Mouse (Mus musculus): Measurements from ENCODE around the gene Fbxo36. TPM values are rescaled to one million over a fixed set of nuclear protein-coding genes. Genes with fewer than 3 reads are reported as not detected.

Fbxo36 gene
- total RNA-seq, 2 experiments from 2014 or later = 1.4 to 2.0 TPM

DNA sequence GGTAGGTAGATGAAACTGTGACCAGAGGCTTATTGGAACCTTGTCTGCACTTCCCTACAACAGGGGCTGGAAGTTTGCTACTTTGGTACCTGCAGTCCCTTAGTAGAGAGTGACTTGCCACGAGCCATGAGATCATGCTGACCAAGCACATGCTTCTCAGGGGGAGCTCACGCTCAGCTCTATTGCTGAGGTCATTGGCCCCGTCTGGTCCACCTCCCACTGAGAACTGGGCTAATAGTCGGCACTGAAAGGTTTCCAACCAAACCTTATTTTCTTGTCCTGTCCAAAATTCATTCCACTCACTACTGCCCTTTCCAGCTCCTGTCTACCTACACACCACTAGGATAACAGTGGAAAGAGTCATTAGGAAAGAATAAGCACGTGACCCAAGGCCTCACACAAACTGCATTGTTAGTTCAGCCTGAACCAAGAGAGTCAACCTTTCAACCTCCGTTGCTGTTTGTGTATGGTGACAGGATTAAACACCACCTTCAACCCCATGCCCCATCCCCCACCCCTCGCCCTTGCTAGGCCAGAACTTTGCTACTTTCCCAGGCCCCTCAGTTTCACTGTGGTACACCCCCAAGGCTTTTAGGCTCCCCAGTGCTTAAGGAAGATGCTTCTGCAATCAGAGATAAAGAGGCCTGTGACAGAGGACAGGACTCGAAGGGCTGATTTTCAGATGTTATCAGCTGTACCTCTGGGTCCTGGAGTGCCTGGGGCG lies 12.0 kb downstream of the Fbxo36 start:
- no peak for DNase-seq (ENCODE audit: low spot score in 2 of 2)
- intact Hi-C loops (cut with DNase I) = no loop called here

DNA sequence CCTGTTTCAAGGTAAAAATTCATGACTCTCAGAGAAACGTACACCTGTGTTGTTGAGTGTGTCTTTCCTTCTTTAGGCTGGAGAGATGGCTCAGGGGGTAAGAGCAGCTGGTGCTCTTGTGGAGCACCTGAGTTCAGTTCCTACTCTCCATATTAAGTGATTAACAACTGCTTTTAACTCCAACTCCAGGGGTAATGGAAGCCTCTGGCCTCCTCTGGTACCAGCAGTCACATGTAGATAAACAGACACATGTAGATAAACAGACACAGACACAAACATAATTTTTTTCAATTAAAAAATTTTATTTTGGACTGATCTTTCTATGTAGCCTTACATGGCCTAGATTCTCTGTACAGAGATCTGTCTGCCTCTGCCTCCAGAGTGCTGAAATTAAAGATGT lies 14.1 kb downstream of the Fbxo36 start:
- no peak for DNase-seq (ENCODE audit: low spot score in 2 of 2)
- intact Hi-C loops (cut with DNase I) = no loop called here

DNA sequence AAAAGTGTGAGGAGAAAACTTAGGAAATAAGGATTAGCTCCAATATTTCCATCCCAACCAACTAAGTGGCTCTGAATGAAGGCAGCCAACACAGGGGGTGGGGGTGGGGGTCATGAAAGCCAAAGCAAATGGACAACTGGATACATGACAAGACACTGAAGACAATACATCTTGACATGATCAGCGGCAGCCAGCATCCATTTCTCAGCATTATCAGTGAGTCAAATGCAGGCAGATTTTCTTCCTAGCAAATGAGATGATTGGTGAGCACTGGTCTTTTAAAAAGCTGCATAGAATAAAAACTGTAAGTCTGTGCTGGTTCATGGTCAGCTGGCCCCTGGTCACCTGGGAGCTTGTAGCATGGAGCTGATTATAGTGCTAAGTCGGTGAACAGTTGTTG lies 15.3 kb downstream of the Fbxo36 start:
- intact Hi-C loops (cut with DNase I) = no loop called here
- DNase-seq (ENCODE audit: low spot score in 2 of 2) = no peak

DNA sequence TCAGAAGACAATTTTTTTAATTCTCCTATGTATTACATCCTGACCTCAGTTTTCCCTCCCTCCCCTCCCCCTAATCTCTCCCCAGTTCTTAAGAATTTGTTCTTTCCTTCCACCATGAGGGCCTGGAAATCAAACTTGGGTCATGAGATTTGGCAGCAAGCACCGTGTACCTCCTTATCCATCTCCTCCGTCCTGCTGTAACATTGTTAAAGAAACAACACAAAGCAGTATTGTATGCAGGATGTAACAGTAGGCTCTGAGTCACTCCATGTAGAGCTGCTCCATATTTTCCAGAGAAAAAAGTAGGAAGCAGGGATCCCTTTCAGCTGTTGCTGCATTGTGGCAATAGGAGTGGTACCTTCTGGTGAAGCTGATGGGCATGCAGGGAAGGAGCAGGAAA lies 16.1 kb downstream of the Fbxo36 start:
- DNase-seq (ENCODE audit: low spot score in 2 of 2) = no peak
- intact Hi-C loops (cut with DNase I) = no loop called here

DNA sequence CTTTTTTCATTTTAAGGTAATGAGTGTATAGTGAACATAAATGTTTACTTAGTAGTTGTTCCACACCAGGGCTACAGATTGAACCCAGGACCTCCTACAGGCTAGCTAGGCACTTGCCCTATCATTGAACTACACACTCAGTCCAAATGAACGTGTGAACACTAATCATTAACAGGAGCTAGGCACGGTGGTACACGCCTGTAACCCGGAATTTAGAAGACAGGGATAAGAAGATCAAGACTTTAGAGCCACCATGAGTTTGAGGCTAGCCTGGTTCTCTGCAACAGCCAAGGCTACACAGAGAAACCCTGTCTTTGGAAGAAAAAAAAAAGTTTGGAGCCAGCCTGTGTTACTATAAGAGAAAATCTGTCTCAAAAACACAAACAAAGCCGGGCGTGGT lies 20.0 kb downstream of the Fbxo36 start:
- no peak for DNase-seq (ENCODE audit: low spot score in 2 of 2)
- intact Hi-C loops (cut with DNase I) = no loop called here

DNA sequence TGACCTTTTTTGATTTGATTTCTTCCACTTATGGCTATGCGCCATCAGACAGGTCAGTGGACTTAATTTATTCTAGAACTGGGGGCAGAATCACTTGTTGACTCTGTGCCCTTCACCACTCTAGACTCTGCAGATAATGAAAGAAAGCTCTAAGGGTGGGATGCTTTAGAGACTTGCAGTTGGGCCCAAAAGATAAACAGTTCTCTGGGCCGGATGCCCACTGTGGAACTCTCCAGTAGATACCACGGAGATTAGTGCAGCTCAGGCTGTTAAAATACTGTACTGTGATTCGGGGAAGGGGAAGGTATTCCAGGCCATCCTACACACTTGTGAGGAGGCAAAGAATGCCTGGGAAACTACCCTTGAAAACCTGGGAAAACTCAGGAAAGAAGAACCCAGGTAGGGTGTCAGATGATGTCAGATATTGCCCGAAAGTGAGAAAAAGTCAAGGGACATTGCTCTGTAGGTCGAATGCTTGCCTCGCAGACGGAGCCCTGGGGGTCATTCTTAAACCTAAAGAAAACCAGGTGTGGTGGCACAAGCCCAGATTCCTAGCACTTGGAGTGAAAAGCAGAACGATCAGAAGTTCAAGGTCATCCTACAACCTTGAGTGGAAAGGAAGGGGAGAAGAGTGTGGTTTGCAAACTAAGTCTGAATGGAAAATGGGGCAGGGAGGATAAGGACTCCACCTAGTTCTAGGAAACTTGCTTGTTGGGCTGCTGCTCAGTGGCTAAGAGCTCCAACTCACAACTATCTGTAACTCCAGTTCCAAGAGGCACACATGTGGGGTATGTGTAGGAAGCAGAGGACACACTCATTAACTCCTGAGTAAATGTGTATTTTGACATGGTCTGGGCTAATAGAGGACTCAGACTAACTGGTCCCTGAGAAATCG lies 21.0 kb downstream of the Fbxo36 start:
- no peak for DNase-seq (ENCODE audit: low spot score in 2 of 2)
- intact Hi-C loops (cut with DNase I) = no loop called here

DNA sequence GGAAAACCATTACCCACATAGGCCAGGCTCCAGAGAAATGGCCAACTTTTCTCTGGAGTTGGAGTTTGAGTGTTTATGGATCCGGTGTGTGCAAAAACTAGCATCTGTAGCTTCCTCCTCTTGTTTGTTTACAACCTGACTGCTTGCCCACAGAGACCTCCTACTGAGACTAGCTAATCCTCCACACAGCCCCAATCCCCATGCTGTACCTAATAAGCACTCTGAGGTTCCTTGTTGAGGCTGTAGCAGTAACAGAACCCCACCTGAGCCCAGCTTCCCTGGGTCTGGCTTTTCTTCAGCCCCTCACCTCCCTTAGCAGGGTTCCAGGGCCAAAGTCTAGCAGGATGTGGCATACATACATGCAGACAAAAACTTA lies 21.6 kb downstream of the Fbxo36 start:
- intact Hi-C loops (cut with DNase I) = no loop called here
- no peak for DNase-seq (ENCODE audit: low spot score in 2 of 2)

DNA sequence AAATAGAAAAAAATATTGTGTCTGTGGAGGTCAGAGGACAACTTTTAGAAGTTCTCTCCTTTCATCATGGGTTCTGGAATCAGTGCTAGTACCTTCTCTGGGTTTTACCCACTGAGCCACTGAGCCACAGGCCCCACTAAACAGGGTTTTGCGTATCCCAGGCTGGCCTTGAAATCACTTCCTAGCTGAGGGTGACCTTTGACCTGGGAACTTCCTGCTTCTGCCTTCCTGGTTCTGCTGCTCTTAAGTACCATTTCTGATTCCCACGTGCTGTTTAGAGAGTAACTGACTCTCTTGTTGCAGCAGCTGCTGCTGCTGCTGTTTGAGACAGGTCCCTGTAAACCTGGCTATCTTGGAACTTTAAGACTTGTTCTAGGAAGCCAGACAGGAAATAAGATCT lies 25.0 kb downstream of the Fbxo36 start:
- DNase-seq (ENCODE audit: low spot score in 2 of 2) = no peak
- intact Hi-C loops (cut with DNase I) = no loop called here

DNA sequence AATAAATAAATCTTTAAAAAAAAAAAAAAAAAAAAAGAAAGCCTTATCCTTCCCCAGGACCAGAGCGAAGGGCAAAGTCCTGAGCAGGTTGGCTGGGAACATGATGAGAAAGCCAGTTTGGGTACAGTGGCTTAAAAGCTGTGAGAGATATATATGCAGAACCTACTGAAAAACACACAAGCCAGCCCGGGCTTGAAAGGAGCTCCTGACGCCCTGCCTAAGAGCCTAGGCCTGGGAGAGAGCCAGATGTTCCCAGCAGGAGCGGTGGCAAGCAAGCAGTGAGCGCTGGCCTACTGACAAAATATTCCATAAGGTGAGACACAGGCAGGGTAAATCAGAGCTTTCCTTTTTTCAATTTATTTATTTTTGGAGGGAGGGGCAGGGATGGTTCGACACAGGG lies 26.6 kb downstream of the Fbxo36 start:
- DNase-seq (ENCODE audit: low spot score in 2 of 2) = no peak
- intact Hi-C loops (cut with DNase I) = no loop called here

DNA sequence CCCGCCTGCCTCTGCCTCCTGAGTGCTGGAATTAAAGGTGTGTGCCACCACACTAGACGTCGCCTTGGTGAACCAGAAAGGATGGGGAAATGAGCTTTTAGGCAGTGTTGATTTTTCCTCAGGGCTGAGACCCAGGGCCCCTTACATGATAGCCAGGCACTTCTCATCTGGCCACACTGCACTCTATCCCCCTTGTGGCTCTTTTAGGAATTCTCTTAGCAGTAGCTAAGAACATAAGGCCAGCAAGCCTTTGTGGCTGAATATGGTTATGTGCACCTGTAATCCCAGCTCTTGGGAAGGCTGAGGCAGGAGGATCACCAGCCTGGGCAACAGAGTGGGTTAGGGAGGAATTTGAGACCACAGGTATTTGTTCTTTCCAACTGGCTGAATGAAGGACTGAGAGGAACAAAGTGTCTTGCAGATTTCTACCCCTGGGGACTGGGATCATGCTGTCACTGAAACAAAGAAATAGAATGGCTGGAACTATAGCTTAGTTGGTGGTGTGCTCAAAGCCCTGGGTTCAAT lies 27.1 kb downstream of the Fbxo36 start:
- DNase-seq (ENCODE audit: low spot score in 2 of 2) = no peak
- intact Hi-C loops (cut with DNase I) = no loop called here

DNA sequence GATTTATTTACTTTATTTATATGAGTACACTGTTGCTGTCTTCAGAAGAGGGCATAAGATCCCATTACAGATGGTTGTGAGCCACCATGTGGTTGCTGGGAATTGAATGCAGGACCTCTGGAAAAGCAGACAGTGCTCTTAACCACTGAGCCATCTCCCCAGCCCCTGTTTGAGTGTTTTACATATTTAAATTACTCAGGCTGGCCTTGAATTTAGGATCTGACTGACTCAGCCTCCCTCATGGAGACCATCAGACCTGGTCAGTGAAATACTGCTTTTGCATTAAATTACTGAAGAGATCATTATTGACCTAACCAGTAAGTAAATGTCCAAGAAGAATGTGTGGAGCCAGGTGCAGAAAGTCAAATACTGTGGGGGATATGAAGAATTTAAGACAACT lies 28.7 kb downstream of the Fbxo36 start:
- intact Hi-C loops (cut with DNase I) = no loop called here

DNA sequence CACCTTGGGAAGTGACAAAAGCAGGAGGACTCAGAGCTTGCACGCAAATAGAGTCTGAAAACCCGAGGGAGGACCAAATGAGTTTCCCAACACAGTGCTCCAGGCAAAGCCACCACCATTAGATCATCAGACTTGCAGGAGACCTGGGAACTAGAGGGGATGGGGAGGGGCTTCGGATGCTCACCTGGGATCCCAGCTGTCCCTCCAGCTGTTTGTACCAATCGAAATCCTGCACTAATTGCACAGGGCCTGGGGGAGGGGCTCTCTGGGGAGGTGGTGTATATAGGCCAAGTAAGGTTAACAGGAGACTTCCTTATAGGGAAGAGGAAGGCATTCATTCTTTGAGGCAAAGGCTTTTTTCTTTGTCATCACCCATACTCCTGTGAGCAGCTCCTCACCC lies 29.2 kb downstream of the Fbxo36 start:
- intact Hi-C loops (cut with DNase I) = no loop called here

More for the DNA sequence above, 28.7 kb downstream of the Fbxo36 start:
- DNase-seq (ENCODE audit: low spot score in 2 of 2) = no peak

DNA sequence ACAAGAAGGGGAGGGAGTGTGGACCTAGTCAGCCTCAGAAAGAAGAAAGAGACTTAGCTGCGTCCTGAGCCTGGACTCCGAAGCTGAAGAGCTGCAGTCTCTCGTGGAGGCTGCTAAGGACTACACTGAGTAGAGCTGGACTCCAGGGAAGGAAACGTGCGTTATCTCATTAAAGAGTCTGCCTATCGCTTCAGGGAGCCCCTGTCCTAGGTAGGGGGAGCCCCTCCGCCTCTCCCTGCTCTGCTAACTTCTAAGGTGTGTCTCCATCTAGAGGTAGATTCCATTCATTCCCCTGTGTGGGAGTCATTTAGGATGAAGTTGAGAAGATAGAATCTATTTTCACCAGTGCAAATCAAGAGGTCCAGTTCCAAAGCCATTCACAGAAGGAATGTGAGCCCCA lies 29.9 kb downstream of the Fbxo36 start:
- no peak for DNase-seq (ENCODE audit: low spot score in 2 of 2)
- intact Hi-C loops (cut with DNase I) = no loop called here

More for the DNA sequence above, 29.2 kb downstream of the Fbxo36 start:
- no peak for DNase-seq (ENCODE audit: low spot score in 2 of 2)

DNA sequence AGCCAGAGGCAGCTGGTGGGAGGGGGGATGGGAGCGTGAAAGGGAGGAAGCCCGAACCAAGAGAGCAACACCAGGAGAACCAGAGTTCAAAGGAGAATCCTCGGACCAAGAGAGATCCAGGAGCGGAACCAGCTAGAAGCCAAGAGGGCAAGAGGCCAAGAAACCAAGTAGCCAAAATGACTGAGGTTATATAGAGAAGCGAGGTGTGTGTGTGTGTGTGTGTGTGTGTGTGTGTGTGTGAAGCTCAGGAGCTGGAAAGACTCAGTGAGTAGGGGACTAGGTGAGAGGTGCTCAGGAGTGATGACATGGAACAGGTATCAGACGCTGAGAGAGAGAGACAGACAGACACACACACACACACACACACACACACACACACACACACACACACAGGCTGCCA lies 31.5 kb downstream of the Fbxo36 start:
- intact Hi-C loops (cut with DNase I) = no loop called here

DNA sequence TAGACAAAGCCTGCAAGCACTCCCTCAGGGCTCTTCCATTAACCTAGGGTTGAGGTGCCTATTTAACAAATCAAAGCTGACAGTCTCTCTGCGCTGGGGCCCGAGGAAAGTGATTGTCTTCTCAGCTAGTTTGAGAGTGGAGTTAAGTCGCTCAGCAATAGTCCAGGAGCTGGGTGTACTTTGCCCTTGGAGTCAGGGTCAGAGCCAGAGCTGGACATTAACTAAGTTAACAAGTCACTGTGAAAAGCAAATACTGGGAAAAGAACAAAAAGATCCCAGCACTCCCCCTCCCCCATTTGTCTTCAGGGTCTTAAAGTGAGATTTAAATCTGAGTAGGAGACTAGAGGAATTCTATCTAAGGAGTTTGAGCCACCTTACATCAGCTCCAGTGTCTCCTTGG lies 32.5 kb downstream of the Fbxo36 start:
- intact Hi-C loops (cut with DNase I) = no loop called here
- DNase-seq (ENCODE audit: low spot score in 2 of 2) = no peak

More for the DNA sequence above, 31.5 kb downstream of the Fbxo36 start:
- no peak for DNase-seq (ENCODE audit: low spot score in 2 of 2)

DNA sequence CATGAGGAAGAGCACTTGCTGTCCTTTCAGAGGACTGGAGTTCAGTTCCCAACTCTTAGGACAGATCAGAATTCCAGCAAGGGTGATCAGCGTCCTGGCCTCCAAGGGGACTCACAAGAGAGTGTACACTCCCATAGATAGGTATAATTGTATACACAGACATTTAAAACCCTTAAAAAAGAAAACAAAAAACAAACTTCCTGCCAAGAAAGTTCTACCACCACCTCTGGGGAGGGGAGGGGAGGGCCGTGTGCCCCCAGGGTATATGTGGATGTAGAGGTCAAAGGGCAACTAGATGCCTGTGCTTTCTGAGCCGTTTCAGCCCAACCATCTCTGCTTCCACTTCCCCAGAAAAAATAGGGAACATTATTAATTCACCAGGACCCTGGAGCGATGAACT lies 33.3 kb downstream of the Fbxo36 start:
- intact Hi-C loops (cut with DNase I) = no loop called here
- DNase-seq (ENCODE audit: low spot score in 2 of 2) = no peak

DNA sequence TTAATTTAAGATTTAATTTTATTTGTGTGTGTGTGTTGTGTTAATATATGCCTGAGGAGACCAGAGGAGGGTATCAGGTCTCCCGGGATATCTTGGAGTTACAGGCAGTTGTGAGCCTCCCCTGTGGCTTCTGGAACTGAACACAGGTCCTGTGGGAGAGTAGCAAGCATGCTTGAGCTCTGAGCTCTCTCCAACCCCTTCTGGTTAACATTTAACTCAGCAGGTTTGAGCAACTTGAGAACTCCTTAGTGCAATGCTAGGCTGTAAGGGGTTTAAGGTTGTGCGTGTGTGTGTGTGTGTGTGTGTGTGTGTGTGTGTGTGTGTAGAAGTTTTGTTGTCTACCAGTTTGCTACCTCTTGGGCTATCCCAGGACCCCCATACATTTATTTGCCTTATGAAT lies 37.9 kb downstream of the Fbxo36 start:
- no peak for DNase-seq (ENCODE audit: low spot score in 2 of 2)
- intact Hi-C loops (cut with DNase I) = no loop called here

DNA sequence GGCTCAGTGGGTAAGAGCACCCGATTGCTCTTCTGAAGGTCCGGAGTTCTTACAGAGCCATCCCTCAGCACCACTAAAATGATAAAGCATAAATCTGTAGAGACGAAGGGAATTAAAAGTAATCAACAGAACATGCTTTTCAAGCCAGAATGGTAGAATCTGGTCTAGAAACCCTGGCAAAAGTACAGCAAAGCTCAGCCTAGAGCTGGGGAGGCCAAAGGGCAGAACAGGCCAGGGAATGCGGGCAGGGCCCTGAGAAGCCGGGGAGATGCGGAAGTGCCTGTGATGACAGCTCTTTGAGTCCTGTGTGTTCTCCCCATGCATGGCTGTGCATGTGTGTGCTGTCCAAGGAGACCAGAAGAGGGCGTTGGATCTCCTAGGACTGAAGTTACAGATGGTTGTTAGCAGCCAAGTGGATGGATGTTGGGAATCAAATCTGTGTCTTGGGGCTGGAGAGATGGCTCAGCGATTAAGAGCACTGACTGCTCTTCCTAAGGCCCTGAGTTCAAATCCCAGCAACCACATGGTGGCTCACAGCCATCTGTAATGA lies 40.0 kb downstream of the Fbxo36 start:
- no peak for DNase-seq (ENCODE audit: low spot score in 2 of 2)
- intact Hi-C loops (cut with DNase I) = no loop called here

DNA sequence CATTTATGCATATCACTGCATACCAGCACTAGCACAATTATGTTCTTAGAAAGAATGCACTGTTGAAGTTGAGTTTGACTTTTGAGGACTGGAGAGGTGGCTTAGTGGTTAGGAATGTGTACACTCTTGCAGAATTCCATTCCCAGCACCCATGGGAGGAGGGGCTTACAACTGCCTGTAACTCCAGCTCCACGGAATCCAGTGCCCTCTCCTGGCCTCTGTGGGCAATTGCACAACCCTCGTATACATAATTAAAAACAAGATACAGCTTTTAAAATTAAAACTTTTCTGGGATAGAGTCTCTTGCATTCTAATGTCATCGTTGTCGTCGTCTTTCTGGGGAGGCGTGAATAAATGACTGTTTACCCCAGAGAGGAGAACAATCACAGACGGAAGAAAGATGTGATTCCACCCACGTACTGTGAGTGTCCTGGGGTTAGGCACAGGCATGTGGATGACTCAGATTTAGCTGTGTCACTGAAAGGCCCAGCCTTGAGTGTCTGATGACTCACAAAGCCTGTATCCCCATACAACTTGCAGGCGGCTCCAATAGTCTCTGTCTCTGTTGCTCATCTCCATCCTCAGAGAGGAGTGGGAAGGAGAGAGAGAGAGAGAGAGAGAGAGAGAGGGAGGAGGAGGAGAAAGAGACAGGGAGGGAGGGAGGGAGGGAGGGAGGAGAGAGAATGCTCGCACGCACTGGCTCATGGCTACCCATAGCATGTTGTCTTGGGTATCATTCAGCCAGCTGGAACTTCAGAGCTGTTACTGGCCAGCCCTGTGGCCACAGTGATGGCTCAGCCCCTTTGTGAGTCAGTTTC lies 41.8 kb downstream of the Fbxo36 start:
- intact Hi-C loops (cut with DNase I) = no loop called here
- peak; percentile 22 to 53 for DNase-seq (ENCODE audit: low spot score in 2 of 2)

DNA sequence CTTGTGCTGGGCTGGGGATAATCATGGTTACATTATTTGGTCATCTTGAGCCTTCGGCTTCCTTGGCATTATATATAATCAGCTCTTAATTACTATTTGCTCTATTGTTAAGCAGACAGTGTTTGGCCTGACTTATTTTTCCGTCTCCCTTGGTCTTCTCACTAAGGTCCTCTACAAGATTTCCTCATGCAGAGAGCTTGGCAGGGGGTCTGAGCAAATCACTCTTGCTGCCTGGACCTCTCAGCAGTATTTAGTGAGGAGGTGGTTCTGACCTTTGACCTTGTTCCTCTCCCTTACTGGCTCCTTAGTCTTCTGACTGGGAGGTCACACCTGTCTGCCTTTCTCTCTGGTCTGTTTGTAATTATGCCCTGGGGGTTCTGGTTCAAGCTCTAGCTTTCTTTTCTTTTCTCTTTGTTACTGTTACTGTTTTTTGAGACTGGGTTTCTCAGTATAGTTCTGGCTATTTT lies 42.5 kb downstream of the Fbxo36 start:
- no peak for DNase-seq (ENCODE audit: low spot score in 2 of 2)
- intact Hi-C loops (cut with DNase I) = no loop called here
